Mouse (Mus musculus) CH12.LX (cell line): ENCODE data around the gene Cdk2ap2. TPM values are rescaled to one million over a fixed set of nuclear protein-coding genes. Genes with fewer than 3 reads are reported as not detected.

Experiments
- DNase-seq: peaks from one replicate; pipeline ENCODE4 v3.0.0-alpha.2; 2013; ENCODE audit errors: extremely low read depth
- H3K27ac ChIP-seq: 2 replicates; pipeline ENCODE4 v1.5.1; 2012; ENCODE audit warnings: low read depth, mild to moderate bottlenecking, control low read depth, moderate library complexity; ENCODE audit not compliant: insufficient read depth
- H3K27me3 ChIP-seq: replicated peaks from 2 replicates; pipeline ENCODE3; 2012; ENCODE audit warnings: inconsistent platforms
- H3K36me3 ChIP-seq, 2 experiments: replicated peaks in 1 of 2; 2 replicates each; pipeline versions ENCODE3 to v1.6.1; 2012; ENCODE audit warnings: inconsistent platforms in 1 of 2, low read length in 1 of 2, mild to moderate bottlenecking in 1 of 2, mixed read lengths in 1 of 2, moderate library complexity in 1 of 2; ENCODE audit not compliant: control insufficient read depth in 1 of 2, insufficient read depth in 1 of 2
- H3K4me1 ChIP-seq, 2 experiments: 2 replicates each; pipeline ENCODE4 v1.6.1; 2012; ENCODE audit warnings: inconsistent platforms in 1 of 2, moderate library complexity in 1 of 2; ENCODE audit not compliant: insufficient read depth in 2 of 2, control insufficient read depth in 1 of 2
- H3K4me2 ChIP-seq: 2 replicates; pipeline ENCODE4 v1.6.1; 2012; ENCODE audit warnings: low read depth, mild to moderate bottlenecking, control low read depth; ENCODE audit not compliant: poor library complexity, insufficient read depth, severe bottlenecking
- H3K4me3 ChIP-seq, 3 experiments: fragments of 150-350 bp in 1 of 3; sonication (generic) in 1 of 3; replicated peaks in 1 of 3; 2 replicates each; pipeline versions ENCODE3 to v1.5.1; 2011 to 2012; ENCODE audit warnings: low read depth in 2 of 3, low read length in 2 of 3, mild to moderate bottlenecking in 2 of 3, moderate library complexity in 2 of 3, control low read depth in 1 of 3, improper control_type of control experiment in 1 of 3, inconsistent platforms in 1 of 3, mixed read lengths in 1 of 3; ENCODE audit not compliant: poor library complexity in 1 of 3
- H3K79me2 ChIP-seq: replicated peaks from 2 replicates; pipeline ENCODE4 v1.6.1; 2012; ENCODE audit warnings: mild to moderate bottlenecking, moderate library complexity; ENCODE audit not compliant: control insufficient read depth, poor library complexity, insufficient read depth, severe bottlenecking; ENCODE audit errors: extremely low read depth
- H3K9ac ChIP-seq: 2 replicates; pipeline ENCODE4 v1.6.1; 2012; ENCODE audit warnings: low read depth, mild to moderate bottlenecking, control low read depth, moderate library complexity; ENCODE audit not compliant: insufficient read depth
- H3K9me3 ChIP-seq: replicated peaks from 2 replicates; pipeline ENCODE3; 2012; ENCODE audit warnings: low read length, inconsistent platforms, mixed read lengths
- BHLHE40 ChIP-seq: IDR thresholded peaks from 2 replicates; pipeline ENCODE4 v1.6.1; 2011; ENCODE audit warnings: mild to moderate bottlenecking, low read depth, low read length, improper control_type of control experiment
- CHD1 ChIP-seq: IDR thresholded peaks from 2 replicates; pipeline ENCODE4 v1.6.1; 2012; ENCODE audit warnings: low read depth, low read length, improper control_type of control experiment, inconsistent platforms
- CHD2 ChIP-seq: IDR thresholded peaks from 2 replicates; pipeline ENCODE4 v1.6.1; 2011; ENCODE audit warnings: low read length, improper control_type of control experiment
- ELF1 ChIP-seq: IDR thresholded peaks from 2 replicates; pipeline ENCODE4 v1.6.1; 2014; ENCODE audit warnings: low read depth, mild to moderate bottlenecking, inconsistent platforms, low read length, improper control_type of control experiment
- ETS1 ChIP-seq: conservative IDR thresholded peaks from 2 replicates; pipeline ENCODE4 v1.6.1; 2012; ENCODE audit warnings: low read depth, mild to moderate bottlenecking, inconsistent platforms, low read length, improper control_type of control experiment, moderate library complexity
- HCFC1 ChIP-seq: IDR thresholded peaks from 2 replicates; pipeline ENCODE4 v1.6.1; 2012; ENCODE audit warnings: low read depth, mild to moderate bottlenecking, inconsistent platforms, low read length, improper control_type of control experiment
- JUN ChIP-seq: IDR thresholded peaks from 2 replicates; pipeline ENCODE4 v1.6.1; 2011; ENCODE audit warnings: low read depth, mild to moderate bottlenecking, low read length, improper control_type of control experiment, moderate library complexity; ENCODE audit not compliant: insufficient read depth
- KAT2A ChIP-seq: IDR thresholded peaks from 2 replicates; pipeline ENCODE4 v1.6.1; 2012; ENCODE audit warnings: low read length, improper control_type of control experiment, inconsistent platforms; ENCODE audit not compliant: insufficient replicate concordance
- MAZ ChIP-seq: IDR thresholded peaks from 2 replicates; pipeline ENCODE4 v1.6.1; 2012; ENCODE audit warnings: low read depth, mild to moderate bottlenecking, inconsistent platforms, low read length, improper control_type of control experiment, moderate library complexity
- MXI1 ChIP-seq: IDR thresholded peaks from 2 replicates; pipeline ENCODE4 v1.6.1; 2011; ENCODE audit warnings: mild to moderate bottlenecking, low read depth, low read length, improper control_type of control experiment
- MYC ChIP-seq: IDR thresholded peaks from 2 replicates; pipeline ENCODE4 v1.6.1; 2011; ENCODE audit warnings: low read depth, mild to moderate bottlenecking, improper control_type of control experiment, low read length
- NELFE ChIP-seq: IDR thresholded peaks from 2 replicates; pipeline ENCODE4 v1.6.1; 2011; ENCODE audit warnings: low read depth, low read length, improper control_type of control experiment
- POLR2A ChIP-seq: IDR thresholded peaks from 2 replicates; pipeline ENCODE4 v1.6.1; 2011; ENCODE audit warnings: low read depth, mild to moderate bottlenecking, improper control_type of control experiment, low read length
- POLR2AphosphoS2 ChIP-seq: IDR thresholded peaks from 2 replicates; pipeline ENCODE4 v1.6.1; 2011; ENCODE audit warnings: low read depth, low read length, improper control_type of control experiment
- RAD21 ChIP-seq: IDR thresholded peaks from 2 replicates; pipeline ENCODE4 v1.6.1; 2011; ENCODE audit warnings: low read depth, mild to moderate bottlenecking, low read length, improper control_type of control experiment, moderate library complexity
- RCOR1 ChIP-seq: conservative IDR thresholded peaks from 2 replicates; pipeline ENCODE4 v1.6.1; 2012; ENCODE audit warnings: low read depth, mild to moderate bottlenecking, inconsistent platforms, low read length, improper control_type of control experiment
- SMC3 ChIP-seq: IDR thresholded peaks from 2 replicates; pipeline ENCODE4 v1.6.1; 2011; ENCODE audit warnings: low read depth, low read length, improper control_type of control experiment
- USF2 ChIP-seq: conservative IDR thresholded peaks from 2 replicates; pipeline ENCODE4 v1.6.1; 2011; ENCODE audit warnings: low read depth, low read length, improper control_type of control experiment
- dilution Hi-C: fragments of 300-500 bp; cut with MboI; formaldehyde crosslinking; loops from 2 replicates; pipeline ENCODE4 v1.14.3; 2020; ENCODE audit warnings: low sequenced_read_pairs; ENCODE audit not compliant: extremely low pct_unique_long_range_greater_than_20kb, extremely low pct_ligation_motif_present
- in situ Hi-C: fragments of 300-500 bp; cut with MboI; formaldehyde crosslinking; loops from 3 replicates; pipeline ENCODE4 v1.14.3; 2019; ENCODE audit warnings: low sequenced_read_pairs, low pct_ligation_motif_present, low pct_unique_long_range_greater_than_20kb, mixed read lengths
- polyA plus RNA-seq: library from polyadenylated mRNA; unstranded; fragments of >175 nt; gene quantifications from 2 replicates; pipeline ENCODE4 v1.2.1, GENCODE M21; 2012; ENCODE audit warnings: low read depth; ENCODE audit not compliant: insufficient read length
- total RNA-seq, 2 experiments: library from RNA; depleted of rRNA; stranded (reverse); fragments of 300-350 nt in 1 of 2; fragments of >200 nt in 1 of 2; gene quantifications; 2 replicates each; pipeline ENCODE4 v1.2.3; 2012 to 2014

The Cdk2ap2 gene
- total and polyA plus RNA-seq, 3 experiments, result 63.4 to 69.5 (median 67.1) TPM

DNA sequence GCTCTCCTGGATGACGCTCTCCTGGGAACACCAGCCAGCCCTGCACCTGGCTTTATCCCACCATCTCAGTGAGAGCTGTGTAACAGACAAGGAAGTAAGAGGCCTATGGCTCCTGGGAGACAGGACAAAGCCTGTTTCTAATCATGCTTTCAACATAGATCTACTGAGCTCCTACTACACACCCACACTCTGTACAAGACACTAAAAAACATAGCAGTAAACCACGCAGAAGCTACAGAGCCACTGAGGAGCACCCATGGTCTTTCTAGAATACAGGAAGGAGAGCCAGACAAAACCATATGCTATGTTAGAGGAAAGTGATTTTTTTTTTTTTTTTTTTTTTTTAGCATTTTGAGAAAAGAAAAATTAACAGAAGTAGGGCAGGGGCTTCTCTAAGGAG is 21.4 kb downstream of the Cdk2ap2 start:
- Histone ChIP-seq H3K27me3 (no peaks in the 10 kb centered on the region), H3K4me2 (no peak overlapping the region), H3K36me3 (peaks cover 37 to 57% of the 10 kb centered on the region in 2 experiments), H3K9me3 (no peaks in the 10 kb centered on the region), H3K4me1 (peaks cover 20 to 73% of the 10 kb centered on the region in 2 experiments), H3K27ac (no peak overlapping the region), H3K79me2 (0 out of 2 replicates have a peak, but pooled peaks cover 2% of the 10 kb centered on the region), H3K9ac (no peak overlapping the region), H3K4me3 (no peak overlapping the region)
- in situ Hi-C loops (no loop called here), dilution Hi-C loops (no loop called here)
- TF ChIP-seq MYC (no peak), SMC3 (no peak), RCOR1 (no peak), POLR2AphosphoS2 (no peak), MAZ (no peak), NELFE (no peak), RAD21 (no peak), KAT2A (no peak)
- no peak for DNase-seq

DNA sequence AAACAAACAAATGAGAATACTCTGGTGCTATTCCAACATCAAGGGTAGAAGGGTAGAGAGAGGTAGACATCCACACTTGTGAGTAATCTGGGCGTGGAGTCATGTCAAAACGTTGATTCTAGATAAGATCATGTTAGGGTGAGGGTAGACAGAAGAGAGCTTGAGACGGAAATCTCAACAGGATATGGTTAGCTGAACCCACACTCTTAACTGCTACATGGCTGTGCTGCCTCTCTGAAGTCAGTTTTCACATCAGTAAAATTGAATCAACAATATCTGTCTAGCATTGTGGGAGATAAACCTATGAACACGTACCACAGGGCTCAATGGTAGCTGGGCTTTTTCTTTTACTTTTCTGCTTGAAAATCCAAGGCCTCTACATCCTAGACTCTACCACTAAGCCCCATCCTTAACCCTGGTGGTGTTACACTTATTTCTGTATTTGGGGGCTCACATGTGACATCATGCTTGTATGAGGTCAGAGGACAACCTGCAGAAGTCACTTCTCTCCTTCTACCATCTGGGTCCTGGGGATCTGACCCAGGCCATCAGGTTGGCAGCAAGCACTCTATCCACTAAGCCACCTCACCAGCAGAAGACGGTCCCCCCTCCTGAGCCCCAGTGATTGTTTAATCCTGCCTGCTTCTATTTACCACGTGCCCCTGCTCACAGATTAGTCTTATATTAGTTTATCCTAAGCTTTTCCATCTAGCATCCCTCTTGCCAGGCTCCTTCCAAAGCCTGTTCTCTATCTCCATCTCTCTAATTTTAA is 22.9 kb downstream of the Cdk2ap2 start:
- no peak overlapping the region for H3K27ac ChIP-seq

More for the DNA sequence above, 22.9 kb downstream of the Cdk2ap2 start:
- no peak overlapping the region for H3K4me2 ChIP-seq
- H3K27me3 ChIP-seq, result no peaks in the 10 kb centered on the region
- no peak for DNase-seq
- 0 out of 2 replicates have a peak, but pooled peaks cover 2% of the 10 kb centered on the region for H3K79me2 ChIP-seq
- H3K9me3 ChIP-seq, result no peaks in the 10 kb centered on the region
- in situ Hi-C loops, result no loop called here
- H3K36me3 ChIP-seq, result peaks cover 29 to 46% of the 10 kb centered on the region in 2 experiments
- dilution Hi-C loops, result no loop called here
- no peak overlapping the region for H3K4me3 ChIP-seq
- TF ChIP-seq USF2 (no peak), MYC (no peak), ELF1 (no peak), CHD2 (no peak), HCFC1 (no peak), JUN (no peak), NELFE (no peak), POLR2A (no peak), ETS1 (no peak), BHLHE40 (no peak), RAD21 (no peak), SMC3 (no peak), CHD1 (no peak), MXI1 (no peak)
- TF ChIP-seq, all 38 proteins: peak for 0
- peaks cover 17 to 72% of the 10 kb centered on the region in 2 experiments for H3K4me1 ChIP-seq
- H3K9ac ChIP-seq, result no peak overlapping the region
